In genomic region chr12:5087787-5088519, GRCm38 (mm10) we compare ENCODE assay signal across 8 mouse cellular contexts.
DNase-seq lines count a peak whose midpoint lies in the region; ATAC-seq and TF ChIP-seq lines count a peak whose summit lies in the region.

No protein-coding gene starts in this region.

- ATAC-seq in lung, embryonic 14.5 days (ENCODE audit: insufficient read depth): peak; percentile 83
- peak; percentile 30; the same call in 1 of the 2 replicates for ATAC-seq in stomach, embryonic 14.5 days (ENCODE audit: insufficient number of reproducible peaks, insufficient read depth, low FRiP score, low read depth)

- H3K4me2 ChIP-seq in lung, embryonic 14.5 days: peak overlapping the region; percentile 41
- H3K4me2 ChIP-seq in stomach, embryonic 14.5 days (replicated peaks; ENCODE audit: low read depth, low read length): no peak overlapping the region

- no peaks in the 10 kb centered on the region for H3K9me3 ChIP-seq in lung, embryonic 14.5 days (ENCODE audit: low read depth, low read length)
- H3K9me3 ChIP-seq in stomach, embryonic 14.5 days (ENCODE audit: control insufficient read depth, low read depth, low read length): no peaks in the 10 kb centered on the region

- H3K27ac ChIP-seq in kidney, adult 2 months (ENCODE audit: insufficient read depth, low read depth, low read length): no peak overlapping the region
- no peak overlapping the region for H3K27ac ChIP-seq in lung, embryonic 14.5 days (ENCODE audit: low read depth)
- peak overlapping the region; percentile 41 for H3K27ac ChIP-seq in stomach, embryonic 14.5 days (ENCODE audit: low read length)

- no peak for TF ChIP-seq POLR2A in brain, embryonic 14.5 days (IDR thresholded peaks at IDR 0.05; ENCODE audit: borderline replicate concordance, extremely low read depth, insufficient read depth, insufficient read length, poor library complexity, severe bottlenecking)
- TF ChIP-seq POLR2A in kidney, adult 2 months (IDR thresholded peaks at IDR 0.05; ENCODE audit: low read depth, low read length): no peak

- H3K4me3 ChIP-seq in kidney, adult 2 months (ENCODE audit: insufficient read depth, low read depth, low read length): no peak overlapping the region
- H3K4me3 ChIP-seq in lung, embryonic 14.5 days (ENCODE audit: low read depth, low read length): no peak overlapping the region
- no peak overlapping the region for H3K4me3 ChIP-seq in stomach, embryonic 14.5 days (ENCODE audit: low read depth, low read length)

- peak; percentile 47 for DNase-seq in adrenal gland, postnatal 14 days
- no peak for DNase-seq in adrenal gland, adult 18-20 months (ENCODE audit: low spot score in 2 of 2)
- peak; percentile 97 for DNase-seq in brain, embryonic 14.5 days (ENCODE audit: low read depth)
- DNase-seq in frontal cortex, postnatal 36 days (ENCODE audit: low spot score in 2 of 2): peak; percentile 45 to 62
- DNase-seq in kidney, adult 2 months: peak; percentile 70
- peak; percentile 97 for DNase-seq in lung, embryonic 14.5 days
- DNase-seq in thymus, postnatal 14 days: no peak

- TF ChIP-seq CTCF in brain, embryonic 14.5 days (IDR thresholded peaks at IDR 0.05; ENCODE audit: borderline replicate concordance, extremely low read depth, insufficient read depth, insufficient read length): no peak
- TF ChIP-seq CTCF in kidney, adult 2 months (conservative IDR thresholded peaks at IDR 0.05; ENCODE audit: insufficient read depth, insufficient read length, low read depth, low read length): no peak
- no peak for TF ChIP-seq CTCF in lung, embryonic 14.5 days (IDR thresholded peaks at IDR 0.05; ENCODE audit: low read depth)

- H3K4me1 ChIP-seq in kidney, adult 2 months (ENCODE audit: control insufficient read depth, insufficient read depth, low read length): no peaks in the 10 kb centered on the region
- peaks cover 15% of the 10 kb centered on the region for H3K4me1 ChIP-seq in lung, embryonic 14.5 days (ENCODE audit: insufficient read depth)
- H3K4me1 ChIP-seq in stomach, embryonic 14.5 days (ENCODE audit: control insufficient read depth, insufficient read depth, low read length): peaks cover 9% of the 10 kb centered on the region; the same call in 1 of the 2 replicates

- WGBS in kidney, adult 2 months: 16% methylated on average over 10 of the region's 10 CpGs
- 15% methylated on average over 10 of the region's 10 CpGs for WGBS in lung, embryonic 14.5 days
- WGBS in stomach, embryonic 14.5 days: 18% methylated on average over 10 of the region's 10 CpGs

- H3K9ac ChIP-seq in lung, embryonic 14.5 days: no peak overlapping the region
- no peak overlapping the region for H3K9ac ChIP-seq in stomach, embryonic 14.5 days (replicated peaks; ENCODE audit: low read depth, low read length)

- no peaks in the 10 kb centered on the region for H3K36me3 ChIP-seq in kidney, adult 2 months (ENCODE audit: control insufficient read depth, insufficient read depth, low read length)
- no peaks in the 10 kb centered on the region for H3K36me3 ChIP-seq in lung, embryonic 14.5 days (ENCODE audit: insufficient read depth)
- H3K36me3 ChIP-seq in stomach, embryonic 14.5 days (ENCODE audit: control insufficient read depth, insufficient read depth, low read length): peaks cover 10% of the 10 kb centered on the region; the same call in 1 of the 2 replicates

- H3K27me3 ChIP-seq in kidney, adult 2 months (replicated peaks; ENCODE audit: control insufficient read depth, insufficient read depth, low read length): no peaks in the 10 kb centered on the region
- no peaks in the 10 kb centered on the region for H3K27me3 ChIP-seq in lung, embryonic 14.5 days (ENCODE audit: insufficient read depth, low read length)
- no peaks in the 10 kb centered on the region for H3K27me3 ChIP-seq in stomach, embryonic 14.5 days (ENCODE audit: control insufficient read depth, insufficient read depth, low read length)

Comparison
In these comparisons a context has a peak if more than half of its experiments do, and no peak if none do; other contexts are left out.
1. DNase-seq: peak in adrenal gland, postnatal 14 days (single experiment), brain, embryonic 14.5 days (single experiment), frontal cortex, postnatal 36 days (2 of 2), kidney, adult 2 months (single experiment) and lung, embryonic 14.5 days (single experiment); none in adrenal gland, adult 18-20 months (0 of 2) and thymus, postnatal 14 days (single experiment).